Mouse (Mus musculus) forebrain, embryonic 11.5 days (tissue): Measurements from ENCODE around the gene Gpr33. TPM values are rescaled to one million over a fixed set of nuclear protein-coding genes. Genes with fewer than 3 reads are reported as not detected.

Source experiments
- ATAC-seq: fragments of 200-750 bp; cut with Nextera tagmentation; replicated peaks from 2 replicates; pipeline ENCODE4 v1.8.0; 2017; ENCODE audit warnings: moderate TSS enrichment; ENCODE audit not compliant: low FRiP score
- DNase-seq: peaks from one replicate; pipeline ENCODE4 v3.0.0-alpha.2; 2017; ENCODE audit warnings: low spot score
- H3K27ac ChIP-seq: fragments of 300-500 bp; sonication (generic); 2 replicates; pipeline ENCODE4 v1.5.1; 2014; ENCODE audit warnings: low read depth, low read length
- H3K27me3 ChIP-seq: fragments of 300-500 bp; sonication (generic); 2 replicates; pipeline ENCODE4 v1.6.1; 2014; ENCODE audit warnings: mild to moderate bottlenecking, low read length, mixed read lengths; ENCODE audit not compliant: control insufficient read depth, insufficient read depth
- H3K36me3 ChIP-seq: fragments of 300-500 bp; sonication (generic); 2 replicates; pipeline ENCODE4 v1.6.1; 2014; ENCODE audit warnings: mild to moderate bottlenecking, low read length, moderate library complexity, mixed read lengths; ENCODE audit not compliant: control insufficient read depth, insufficient read depth
- H3K4me1 ChIP-seq: fragments of 300-500 bp; sonication (generic); replicated peaks from 2 replicates; pipeline ENCODE4 v1.6.1; 2014; ENCODE audit warnings: low read length, mixed read lengths; ENCODE audit not compliant: control insufficient read depth, insufficient read depth
- H3K4me2 ChIP-seq: fragments of 300-500 bp; sonication (generic); 2 replicates; pipeline ENCODE4 v1.6.1; 2014; ENCODE audit warnings: low read depth, mild to moderate bottlenecking, low read length, moderate library complexity, mixed read lengths; ENCODE audit not compliant: severe bottlenecking
- H3K4me3 ChIP-seq: fragments of 300-500 bp; sonication (generic); 2 replicates; pipeline ENCODE4 v1.5.1; 2014; ENCODE audit warnings: low read depth, low read length
- H3K9ac ChIP-seq: fragments of 300-500 bp; sonication (generic); 2 replicates; pipeline ENCODE4 v1.6.1; 2014; ENCODE audit warnings: low read length
- H3K9me3 ChIP-seq: fragments of 300-500 bp; sonication (generic); 2 replicates; pipeline ENCODE4 v1.6.1; 2016; ENCODE audit warnings: low read length, mixed read lengths; ENCODE audit not compliant: control insufficient read depth
- WGBS: fragments of 180-500 bp; shearing (Covaris S2); extraction: QIAGEN DNeasy Blood & Tissue Kit; methylation state at CpG from one replicate; pipeline ENCODE4 v1.1.7; 2014; 5-methylcytosine and 5-hydroxymethylcytosine counted together
- polyA plus RNA-seq: library from polyadenylated mRNA; unstranded; fragments of >200 nt; fragmentation: Nextera tagmentation; extraction: Ambion mirVana; gene quantifications from 2 replicates; pipeline ENCODE4 v1.2.1, GENCODE M21; 2014

The Gpr33 gene
- polyA plus RNA-seq, 1 experiment from 2014 or later, result not detected

GRCm38 (mm10) chr12:51974381-51974780, 53.5 kb downstream of the Gpr33 start:
- H3K27me3 ChIP-seq, result no peaks in the 10 kb centered on the region
- H3K4me3 ChIP-seq, result no peak overlapping the region
- peaks cover 2% of the 10 kb centered on the region; the same call in 1 of the 2 replicates for H3K9me3 ChIP-seq
- no peak overlapping the region for H3K9ac ChIP-seq
- 84% methylated on average over 1 of the region's 1 CpGs for WGBS
- H3K4me2 ChIP-seq, result no peak overlapping the region
- H3K36me3 ChIP-seq, result no peaks in the 10 kb centered on the region
- no peak for DNase-seq
- H3K4me1 ChIP-seq, result 0 out of 2 replicates have a peak, but pooled peaks cover 4% of the 10 kb centered on the region
- no peak for ATAC-seq
- H3K27ac ChIP-seq, result no peak overlapping the region

Other genes with a start within 250 kb of the Gpr33 start
- 42.2 and 44.8 TPM in 2 replicates for gene Hectd1, start 198.5 kb downstream of the Gpr33 start, polyA plus RNA-seq
- gene Heatr5a, start 56.7 kb downstream of the Gpr33 start, polyA plus RNA-seq, result 13.3 and 16.8 TPM in 2 replicates
- gene Dtd2, start 21.6 kb downstream of the Gpr33 start, polyA plus RNA-seq, result 26.6 and 28.7 TPM in 2 replicates
- gene Nubpl, start 69.7 kb upstream of the Gpr33 start, polyA plus RNA-seq, result 18.6 and 19.4 TPM in 2 replicates